Mouse (Mus musculus): Measurements from ENCODE around the gene Fam71e1. TPM values are rescaled to one million over a fixed set of nuclear protein-coding genes. Genes with fewer than 3 reads are reported as not detected.

Fam71e1 gene
- polyA plus RNA-seq, 1 experiment from 2014 or later, result 29.8 TPM

DNA sequence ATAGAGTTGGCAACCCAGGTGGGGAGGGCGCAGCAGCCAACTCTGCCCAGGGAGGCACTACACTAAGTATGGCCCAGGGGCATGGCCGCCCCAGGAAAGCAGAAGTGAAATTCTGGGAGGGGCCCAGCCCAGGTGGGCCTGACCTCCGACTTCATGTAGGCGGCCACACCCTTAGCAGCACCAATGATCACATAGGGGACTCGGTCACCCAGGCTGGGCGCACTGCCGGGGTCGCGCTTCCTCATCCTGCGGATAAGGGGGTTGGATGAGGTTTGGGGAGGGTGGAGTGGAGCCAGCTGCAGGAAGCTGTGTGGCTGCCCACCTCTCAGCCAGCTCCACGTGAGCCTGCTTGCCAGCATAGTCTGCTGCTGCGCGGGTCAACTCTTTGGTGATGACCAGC lies 37.9 kb downstream of the Fam71e1 start:
- 89% methylated on average over 13 of the region's 13 CpGs for whole genome bisulfite sequencing
- Histone ChIP-seq H3K27ac (replicated peaks) (no peak overlapping the region), H3K9me3 (no peaks in the 10 kb centered on the region), H3K9ac (no peak overlapping the region), H3K4me2 (no peak overlapping the region), H3K4me1 (replicated peaks) (no peaks in the 10 kb centered on the region), H3K4me3 (no peak overlapping the region), H3K27me3 (peaks cover 11% of the 10 kb centered on the region), H3K36me3 (peaks cover 45% of the 10 kb centered on the region)
- no peak for ATAC-seq (ENCODE audit: low read depth)

DNA sequence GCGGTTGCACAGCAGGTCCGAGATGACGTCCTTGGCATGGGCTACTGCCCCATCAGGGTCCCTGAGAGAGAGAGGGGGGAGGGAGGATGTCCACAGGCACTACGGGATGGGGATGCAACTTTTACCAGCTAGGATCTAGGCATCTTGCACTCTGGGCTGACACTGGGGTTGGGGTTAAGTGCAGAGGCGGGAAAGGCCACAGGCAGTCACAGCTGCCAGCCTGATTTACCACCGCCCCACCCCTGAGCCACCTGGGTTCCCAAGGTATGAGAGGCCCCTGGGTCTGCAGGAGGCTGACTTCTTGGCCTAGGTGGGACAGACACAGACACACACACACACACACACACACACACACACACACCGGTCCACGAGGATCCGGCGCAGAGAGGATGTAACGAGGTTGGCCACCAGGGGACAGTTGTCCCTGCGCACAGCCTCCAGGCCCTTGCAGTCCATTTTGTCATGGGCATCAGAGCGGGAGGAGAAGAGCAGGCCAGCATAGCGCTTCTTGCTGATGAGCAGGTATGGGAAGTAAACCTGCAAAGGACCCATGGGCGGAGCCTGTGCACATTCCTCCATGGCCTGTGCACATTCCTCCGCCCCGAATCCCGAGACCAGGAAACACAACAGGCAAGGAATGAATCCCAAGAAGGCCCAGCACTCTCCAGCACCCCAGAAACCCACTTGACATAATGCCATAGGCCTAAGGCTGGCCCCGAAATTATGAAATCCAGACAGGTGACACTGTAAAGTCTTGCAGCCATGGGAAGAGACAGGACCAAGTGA lies 38.5 kb downstream of the Fam71e1 start:
- H3K9ac ChIP-seq, result no peak overlapping the region
- H3K4me1 ChIP-seq (replicated peaks), result no peaks in the 10 kb centered on the region
- H3K27me3 ChIP-seq, result peaks cover 5% of the 10 kb centered on the region
- H3K9me3 ChIP-seq, result no peaks in the 10 kb centered on the region
- peaks cover 51% of the 10 kb centered on the region for H3K36me3 ChIP-seq
- no peak overlapping the region for H3K4me3 ChIP-seq
- H3K4me2 ChIP-seq, result no peak overlapping the region
- WGBS, result 90% methylated on average over 19 of the region's 19 CpGs
- H3K27ac ChIP-seq (replicated peaks), result no peak overlapping the region
- ATAC-seq (ENCODE audit: low read depth), result no peak

GRCm38 (mm10) chr7:44535657-44536589 lies 39.5 kb downstream of the Fam71e1 start:
- Histone ChIP-seq H3K27ac (replicated peaks) (no peak overlapping the region), H3K27me3 (no peaks in the 10 kb centered on the region; the same call in 1 of the 2 replicates), H3K4me3 (no peak overlapping the region), H3K4me1 (replicated peaks) (no peaks in the 10 kb centered on the region), H3K36me3 (peaks cover 62% of the 10 kb centered on the region), H3K9ac (no peak overlapping the region), H3K4me2 (no peak overlapping the region), H3K9me3 (no peaks in the 10 kb centered on the region)
- WGBS, result 94% methylated on average over 27 of the region's 27 CpGs
- no peak for ATAC-seq (ENCODE audit: low read depth)

- Histone ChIP-seq H3K4me2 (no peak overlapping the region), H3K9ac (no peak overlapping the region), H3K36me3 (peaks cover 68% of the 10 kb centered on the region), H3K4me1 (replicated peaks) (no peaks in the 10 kb centered on the region), H3K9me3 (no peaks in the 10 kb centered on the region), H3K27me3 (no peaks in the 10 kb centered on the region), H3K4me3 (no peak overlapping the region), H3K27ac (replicated peaks) (no peak overlapping the region)
- 94% methylated on average over 6 of the region's 6 CpGs for WGBS
- ATAC-seq (ENCODE audit: low read depth), result no peak
These were observed 40.2 kb downstream of the Fam71e1 start for GRCm38 (mm10) chr7:44536590-44536968.

DNA sequence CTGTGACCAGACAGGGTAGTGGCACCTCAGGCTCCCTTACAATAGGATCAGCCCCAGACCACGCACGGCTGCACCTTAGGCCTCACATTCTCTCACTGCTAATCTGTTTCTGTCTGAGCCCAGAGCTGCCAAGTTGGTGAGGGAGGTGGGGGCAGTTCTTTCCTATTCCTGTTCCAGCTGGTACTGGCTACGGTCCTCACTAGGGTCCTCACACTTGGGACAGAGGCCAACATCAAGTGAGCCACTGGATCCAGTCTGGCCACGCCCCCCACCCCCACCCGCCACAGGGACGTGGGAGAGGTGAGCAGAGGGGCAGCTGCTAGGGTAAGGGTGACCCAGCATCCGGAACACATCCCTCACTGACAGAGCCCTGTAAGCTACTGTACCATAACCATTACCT lies 40.6 kb downstream of the Fam71e1 start:
- peaks cover 73% of the 10 kb centered on the region for H3K36me3 ChIP-seq
- no peak overlapping the region for H3K9ac ChIP-seq
- no peak for ATAC-seq (ENCODE audit: low read depth)
- no peaks in the 10 kb centered on the region for H3K27me3 ChIP-seq
- no peak overlapping the region for H3K4me2 ChIP-seq
- H3K9me3 ChIP-seq, result no peaks in the 10 kb centered on the region
- H3K4me1 ChIP-seq (replicated peaks), result no peaks in the 10 kb centered on the region
- H3K4me3 ChIP-seq, result no peak overlapping the region
- no peak overlapping the region for H3K27ac ChIP-seq (replicated peaks)
- 92% methylated on average over 7 of the region's 7 CpGs for WGBS

GRCm38 (mm10) chr7:44537496-44537895 lies 41.1 kb downstream of the Fam71e1 start:
- H3K36me3 ChIP-seq, result peaks cover 77% of the 10 kb centered on the region
- WGBS, result 93% methylated on average over 13 of the region's 13 CpGs

DNA sequence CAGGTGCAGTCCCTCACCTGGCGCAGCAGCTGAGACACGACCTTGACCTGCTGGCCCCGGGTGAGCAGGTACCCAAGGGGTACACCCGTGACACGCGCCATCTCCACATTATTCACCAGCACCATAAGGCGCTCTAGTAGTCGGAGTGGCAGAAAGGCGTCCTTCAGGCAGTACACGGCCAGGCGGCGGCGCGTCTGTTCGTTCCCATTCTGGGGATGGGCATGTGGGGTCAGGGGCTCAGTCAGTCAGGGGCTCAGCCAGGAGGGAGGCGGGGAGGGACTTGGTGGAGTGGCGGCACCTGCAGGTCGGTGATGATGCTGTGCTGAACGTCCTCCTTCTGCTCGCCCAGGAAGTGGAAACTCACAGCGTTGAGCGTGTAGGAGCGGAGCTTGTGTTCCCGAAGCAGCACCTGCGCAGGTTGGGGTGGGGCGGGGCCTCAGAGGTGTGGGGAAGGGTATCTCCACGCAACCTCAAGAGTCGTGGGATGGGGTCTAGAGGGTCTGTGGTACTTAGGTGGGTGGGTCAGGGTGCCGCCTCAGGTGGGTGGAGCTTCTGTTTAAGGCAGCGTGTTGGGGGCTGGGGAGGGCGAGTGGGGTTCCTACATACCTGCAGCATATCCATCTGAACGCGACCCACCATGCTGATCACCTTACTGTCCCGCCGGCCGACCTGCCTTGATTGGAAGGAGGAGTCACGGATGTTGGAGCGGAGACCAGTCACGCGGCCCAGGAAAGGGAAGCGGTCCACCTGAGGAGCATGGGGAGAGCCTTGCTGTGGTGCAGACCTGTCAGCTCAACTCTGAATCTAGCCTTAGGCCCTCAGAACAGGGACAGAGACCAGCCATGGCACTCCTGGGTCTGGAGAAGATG lies 42.6 kb downstream of the Fam71e1 start:
- WGBS, result 92% methylated on average over 41 of the region's 41 CpGs
- Histone ChIP-seq H3K4me3 (no peak overlapping the region), H3K4me1 (replicated peaks) (no peaks in the 10 kb centered on the region), H3K9me3 (no peaks in the 10 kb centered on the region), H3K36me3 (peaks cover 75% of the 10 kb centered on the region), H3K9ac (no peak overlapping the region), H3K27me3 (no peaks in the 10 kb centered on the region), H3K4me2 (no peak overlapping the region), H3K27ac (replicated peaks) (no peak overlapping the region)
- ATAC-seq (ENCODE audit: low read depth), result no peak

More at GRCm38 (mm10) chr7:44537496-44537895, 41.1 kb downstream of the Fam71e1 start:
- Histone ChIP-seq H3K4me3 (no peak overlapping the region), H3K4me1 (replicated peaks) (no peaks in the 10 kb centered on the region), H3K4me2 (no peak overlapping the region), H3K27me3 (no peaks in the 10 kb centered on the region), H3K27ac (replicated peaks) (no peak overlapping the region), H3K9me3 (no peaks in the 10 kb centered on the region), H3K9ac (no peak overlapping the region)
- no peak for ATAC-seq (ENCODE audit: low read depth)

DNA sequence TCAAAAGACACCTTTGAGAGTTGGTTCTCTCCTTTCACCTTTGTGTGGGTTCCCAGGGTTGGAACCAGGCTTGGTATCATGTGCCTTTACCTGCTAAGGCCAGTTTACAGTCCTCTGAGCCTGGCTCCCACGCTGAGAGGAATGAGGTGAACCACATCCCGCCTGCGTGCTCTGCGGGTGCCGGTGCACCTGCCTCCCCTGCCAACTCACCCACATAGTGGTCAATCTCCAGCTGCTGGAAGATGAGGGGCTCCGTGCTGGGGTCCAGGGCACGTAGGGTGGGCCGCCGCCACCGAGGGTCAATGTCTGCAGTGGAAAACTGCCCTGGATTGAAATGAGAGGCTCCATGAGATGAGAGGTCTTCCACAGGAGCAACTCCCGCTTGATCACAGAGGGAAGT lies 46.2 kb downstream of the Fam71e1 start:
- H3K9ac ChIP-seq, result no peak overlapping the region
- WGBS, result 96% methylated on average over 11 of the region's 11 CpGs
- H3K27me3 ChIP-seq, result no peaks in the 10 kb centered on the region
- peaks cover 45% of the 10 kb centered on the region for H3K36me3 ChIP-seq
- H3K4me2 ChIP-seq, result no peak overlapping the region
- H3K27ac ChIP-seq (replicated peaks), result no peak overlapping the region
- no peak for ATAC-seq (ENCODE audit: low read depth)
- H3K4me3 ChIP-seq, result no peak overlapping the region
- peaks cover 5% of the 10 kb centered on the region for H3K4me1 ChIP-seq (replicated peaks)
- no peaks in the 10 kb centered on the region for H3K9me3 ChIP-seq

DNA sequence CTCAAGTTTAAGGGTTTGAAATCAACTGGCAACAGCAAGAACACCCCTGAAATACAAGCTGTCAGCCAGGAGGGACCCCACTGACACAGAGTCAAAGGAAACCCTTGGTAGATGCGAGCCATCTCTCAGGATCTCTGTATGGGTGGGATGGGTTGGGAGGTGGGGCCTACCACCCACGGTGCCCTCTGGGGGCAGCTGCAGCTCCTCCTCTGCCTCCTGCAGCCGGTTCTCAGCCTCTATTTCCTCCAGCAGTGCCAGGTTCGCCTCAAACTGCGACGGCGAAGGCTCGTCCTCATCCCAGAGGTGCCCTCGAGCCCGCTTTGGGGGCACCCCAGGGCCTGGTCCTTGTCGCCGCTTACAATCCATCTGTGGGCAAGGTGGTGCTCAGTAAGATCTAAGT lies 46.7 kb downstream of the Fam71e1 start:
- H3K36me3 ChIP-seq, result peaks cover 43% of the 10 kb centered on the region

GRCm38 (mm10) chr7:44546274-44546673 lies 49.9 kb downstream of the Fam71e1 start:
- H3K4me2 ChIP-seq, result no peak overlapping the region
- no peak overlapping the region for H3K9ac ChIP-seq
- peaks cover 33% of the 10 kb centered on the region for H3K36me3 ChIP-seq
- no peaks in the 10 kb centered on the region for H3K9me3 ChIP-seq
- H3K4me3 ChIP-seq, result no peak overlapping the region
- no peak overlapping the region for H3K27ac ChIP-seq (replicated peaks)
- no peaks in the 10 kb centered on the region for H3K27me3 ChIP-seq
- WGBS, result 95% methylated on average over 3 of the region's 3 CpGs
- no peak for ATAC-seq (ENCODE audit: low read depth)
- H3K4me1 ChIP-seq (replicated peaks), result peaks cover 15% of the 10 kb centered on the region

More for the DNA sequence above, 46.7 kb downstream of the Fam71e1 start:
- 83% methylated on average over 12 of the region's 12 CpGs for WGBS
- Histone ChIP-seq H3K9me3 (no peaks in the 10 kb centered on the region), H3K4me3 (no peak overlapping the region), H3K9ac (no peak overlapping the region), H3K4me2 (no peak overlapping the region), H3K27ac (replicated peaks) (no peak overlapping the region), H3K4me1 (replicated peaks) (peaks cover 11% of the 10 kb centered on the region), H3K27me3 (no peaks in the 10 kb centered on the region)
- no peak for ATAC-seq (ENCODE audit: low read depth)

DNA sequence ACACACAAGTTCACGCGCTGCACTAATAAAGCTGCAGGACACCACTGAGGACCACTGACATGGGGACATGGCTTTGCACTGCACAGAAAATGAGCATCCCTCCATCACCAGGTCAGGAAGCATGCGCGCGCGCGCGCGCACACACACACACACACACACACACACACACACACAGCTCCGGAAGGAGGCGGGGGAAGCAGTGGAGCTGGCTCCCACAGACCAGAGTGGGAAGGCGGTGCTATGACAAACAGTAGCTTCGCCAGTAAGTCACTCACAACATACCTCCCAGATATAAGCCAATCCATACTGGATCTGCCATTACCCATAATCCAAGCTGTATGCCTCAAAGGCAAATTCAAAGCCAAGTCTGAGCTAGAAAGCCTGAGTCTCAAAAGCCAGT lies 50.7 kb downstream of the Fam71e1 start:
- H3K9ac ChIP-seq, result peak overlapping the region; percentile 74
- 0 out of 2 replicates have a peak overlapping the region, but pooled peaks have one; percentile 57 for H3K4me3 ChIP-seq

More for the DNA sequence above, 50.7 kb downstream of the Fam71e1 start:
- peak overlapping the region; percentile 94; the same call in 1 of the 2 replicates for H3K4me2 ChIP-seq
- H3K36me3 ChIP-seq, result peaks cover 33% of the 10 kb centered on the region
- no peak for ATAC-seq (ENCODE audit: low read depth)
- H3K4me1 ChIP-seq (replicated peaks), result peaks cover 15% of the 10 kb centered on the region
- H3K27me3 ChIP-seq, result no peaks in the 10 kb centered on the region
- 93% methylated on average over 13 of the region's 13 CpGs for WGBS
- no peaks in the 10 kb centered on the region for H3K9me3 ChIP-seq
- no peak overlapping the region for H3K27ac ChIP-seq (replicated peaks)
